Mouse (Mus musculus) stomach, embryonic 15.5 days (tissue): Measurements from ENCODE around the gene Fam69b. TPM values are rescaled to one million over a fixed set of nuclear protein-coding genes. Genes with fewer than 3 reads are reported as not detected.

Source experiments
- ATAC-seq: fragments of 200-750 bp; cut with Nextera tagmentation; 2 replicates; pipeline ENCODE4 v1.8.0; 2017; ENCODE audit warnings: low read depth, moderate number of reproducible peaks, moderate TSS enrichment; ENCODE audit not compliant: insufficient read depth, low FRiP score
- H3K27ac ChIP-seq: fragments of 300-500 bp; sonication (generic); 2 replicates; pipeline ENCODE4 v1.5.1; 2015; ENCODE audit warnings: mild to moderate bottlenecking, inconsistent platforms
- H3K27me3 ChIP-seq: fragments of 300-500 bp; sonication (generic); replicated peaks from 2 replicates; pipeline ENCODE4 v1.6.1; 2015; ENCODE audit warnings: inconsistent platforms
- H3K36me3 ChIP-seq: fragments of 300-500 bp; sonication (generic); 2 replicates; pipeline ENCODE4 v1.6.1; 2015; ENCODE audit warnings: inconsistent platforms
- H3K4me1 ChIP-seq: fragments of 300-500 bp; sonication (generic); 2 replicates; pipeline ENCODE4 v1.6.1; 2015; ENCODE audit warnings: inconsistent platforms
- H3K4me2 ChIP-seq: fragments of 300-500 bp; sonication (generic); 2 replicates; pipeline ENCODE4 v1.6.1; 2015; ENCODE audit warnings: mild to moderate bottlenecking, inconsistent platforms
- H3K4me3 ChIP-seq: fragments of 300-500 bp; sonication (generic); replicated peaks from 2 replicates; pipeline ENCODE4 v1.5.1; 2015; ENCODE audit warnings: inconsistent platforms
- H3K9ac ChIP-seq: fragments of 300-500 bp; sonication (generic); 2 replicates; pipeline ENCODE4 v1.6.1; 2015; ENCODE audit warnings: inconsistent platforms
- H3K9me3 ChIP-seq: fragments of 300-500 bp; sonication (generic); 2 replicates; pipeline ENCODE4 v1.6.1; 2016; ENCODE audit warnings: inconsistent platforms
- WGBS: fragments of 180-500 bp; shearing (Covaris S2); methylation state at CpG from one replicate; pipeline ENCODE4 v1.1.7; 2015; 5-methylcytosine and 5-hydroxymethylcytosine counted together
- polyA plus RNA-seq: library from polyadenylated mRNA; unstranded; fragments of >200 nt; fragmentation: Nextera tagmentation; extraction: Ambion mirVana; gene quantifications from 2 replicates; pipeline ENCODE4 v1.2.1, GENCODE M21; 2015

The Fam69b gene
- polyA plus RNA-seq, 1 experiment from 2014 or later, result 28.9 TPM

GRCm38 (mm10) chr2:26599965-26600364, 28.3 kb upstream of the Fam69b start:
- WGBS, result 84% methylated on average over 4 of the region's 4 CpGs
- no peak overlapping the region for H3K4me2 ChIP-seq
- H3K27me3 ChIP-seq, result no peaks in the 10 kb centered on the region
- ATAC-seq, result no peak
- H3K4me3 ChIP-seq, result no peak overlapping the region
- no peak overlapping the region for H3K27ac ChIP-seq
- H3K36me3 ChIP-seq, result peaks cover 6% of the 10 kb centered on the region
- H3K9me3 ChIP-seq, result no peaks in the 10 kb centered on the region
- H3K9ac ChIP-seq, result no peak overlapping the region
- H3K4me1 ChIP-seq, result peaks cover 27% of the 10 kb centered on the region

GRCm38 (mm10) chr2:26600664-26601063, 27.6 kb upstream of the Fam69b start:
- 80% methylated on average over 2 of the region's 2 CpGs for WGBS
- no peak for ATAC-seq
- no peak overlapping the region for H3K4me2 ChIP-seq
- no peak overlapping the region for H3K27ac ChIP-seq
- H3K36me3 ChIP-seq, result peaks cover 5% of the 10 kb centered on the region
- peaks cover 27% of the 10 kb centered on the region for H3K4me1 ChIP-seq
- H3K9me3 ChIP-seq, result no peaks in the 10 kb centered on the region
- no peak overlapping the region for H3K9ac ChIP-seq
- no peaks in the 10 kb centered on the region for H3K27me3 ChIP-seq
- H3K4me3 ChIP-seq, result no peak overlapping the region

GRCm38 (mm10) chr2:26601595-26601994, 26.7 kb upstream of the Fam69b start:
- no peak overlapping the region for H3K27ac ChIP-seq
- no peak overlapping the region for H3K4me2 ChIP-seq
- no peaks in the 10 kb centered on the region for H3K36me3 ChIP-seq
- no peaks in the 10 kb centered on the region for H3K9me3 ChIP-seq
- no peak for ATAC-seq
- 73% methylated on average over 1 of the region's 1 CpGs for WGBS
- peaks cover 33% of the 10 kb centered on the region for H3K4me1 ChIP-seq
- H3K27me3 ChIP-seq, result no peaks in the 10 kb centered on the region
- no peak overlapping the region for H3K4me3 ChIP-seq
- H3K9ac ChIP-seq, result no peak overlapping the region

DNA sequence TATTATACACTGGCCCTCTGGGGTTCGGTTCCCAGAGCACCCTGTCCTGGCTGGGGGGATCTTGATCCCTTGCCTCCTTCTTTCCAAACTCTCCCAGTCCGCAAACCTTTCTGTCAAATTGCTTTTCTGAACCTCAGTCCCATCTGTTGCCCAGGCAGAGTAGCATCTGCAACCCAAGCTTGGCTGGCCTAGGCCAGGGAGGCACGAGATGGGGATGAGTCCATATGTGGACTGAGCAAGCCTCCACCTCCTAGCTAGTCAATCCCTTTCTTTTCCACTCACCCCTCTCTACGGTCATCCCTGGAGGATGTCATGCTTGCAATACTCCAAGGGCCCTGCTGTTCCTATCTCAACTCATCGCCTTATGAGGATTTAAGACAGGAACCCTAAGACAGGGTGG, 25.6 kb upstream of the Fam69b start:
- no peaks in the 10 kb centered on the region for H3K36me3 ChIP-seq
- no peak overlapping the region for H3K27ac ChIP-seq
- no peak for ATAC-seq
- peak overlapping the region; percentile 70 for H3K4me3 ChIP-seq
- H3K9ac ChIP-seq, result no peak overlapping the region
- no peaks in the 10 kb centered on the region for H3K9me3 ChIP-seq
- H3K4me1 ChIP-seq, result peaks cover 43% of the 10 kb centered on the region
- peak overlapping the region; percentile 85 for H3K4me2 ChIP-seq
- no peaks in the 10 kb centered on the region for H3K27me3 ChIP-seq
- 80% methylated on average over 5 of the region's 5 CpGs for WGBS

DNA sequence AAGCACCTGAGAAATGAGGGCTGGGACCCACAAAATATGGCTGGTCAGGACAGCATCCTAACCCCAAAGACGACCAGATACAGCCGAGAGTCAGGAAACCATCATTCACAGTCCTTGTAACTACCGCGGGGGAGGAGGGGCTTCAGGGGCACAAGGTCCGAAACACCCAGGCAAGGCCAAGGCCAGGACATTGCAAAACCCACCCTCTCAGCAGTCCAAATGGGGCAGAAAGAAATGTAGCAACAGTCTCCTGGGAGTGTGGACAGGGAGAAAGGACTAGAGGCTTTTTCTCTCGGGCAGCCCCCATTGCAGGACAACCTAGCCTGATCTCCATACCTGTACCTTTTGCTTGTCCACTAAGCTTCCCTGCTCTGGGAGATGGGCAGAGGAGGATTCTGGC, 25.1 kb upstream of the Fam69b start:
- Histone ChIP-seq H3K27me3 (no peaks in the 10 kb centered on the region), H3K4me1 (peaks cover 43% of the 10 kb centered on the region), H3K36me3 (no peaks in the 10 kb centered on the region), H3K4me2 (peak overlapping the region; percentile 85), H3K9me3 (no peaks in the 10 kb centered on the region), H3K27ac (peak overlapping the region; percentile 92), H3K9ac (peak overlapping the region; percentile 62), H3K4me3 (peak overlapping the region; percentile 70)
- 5% methylated on average over 6 of the region's 6 CpGs for WGBS
- ATAC-seq, result no peak

DNA sequence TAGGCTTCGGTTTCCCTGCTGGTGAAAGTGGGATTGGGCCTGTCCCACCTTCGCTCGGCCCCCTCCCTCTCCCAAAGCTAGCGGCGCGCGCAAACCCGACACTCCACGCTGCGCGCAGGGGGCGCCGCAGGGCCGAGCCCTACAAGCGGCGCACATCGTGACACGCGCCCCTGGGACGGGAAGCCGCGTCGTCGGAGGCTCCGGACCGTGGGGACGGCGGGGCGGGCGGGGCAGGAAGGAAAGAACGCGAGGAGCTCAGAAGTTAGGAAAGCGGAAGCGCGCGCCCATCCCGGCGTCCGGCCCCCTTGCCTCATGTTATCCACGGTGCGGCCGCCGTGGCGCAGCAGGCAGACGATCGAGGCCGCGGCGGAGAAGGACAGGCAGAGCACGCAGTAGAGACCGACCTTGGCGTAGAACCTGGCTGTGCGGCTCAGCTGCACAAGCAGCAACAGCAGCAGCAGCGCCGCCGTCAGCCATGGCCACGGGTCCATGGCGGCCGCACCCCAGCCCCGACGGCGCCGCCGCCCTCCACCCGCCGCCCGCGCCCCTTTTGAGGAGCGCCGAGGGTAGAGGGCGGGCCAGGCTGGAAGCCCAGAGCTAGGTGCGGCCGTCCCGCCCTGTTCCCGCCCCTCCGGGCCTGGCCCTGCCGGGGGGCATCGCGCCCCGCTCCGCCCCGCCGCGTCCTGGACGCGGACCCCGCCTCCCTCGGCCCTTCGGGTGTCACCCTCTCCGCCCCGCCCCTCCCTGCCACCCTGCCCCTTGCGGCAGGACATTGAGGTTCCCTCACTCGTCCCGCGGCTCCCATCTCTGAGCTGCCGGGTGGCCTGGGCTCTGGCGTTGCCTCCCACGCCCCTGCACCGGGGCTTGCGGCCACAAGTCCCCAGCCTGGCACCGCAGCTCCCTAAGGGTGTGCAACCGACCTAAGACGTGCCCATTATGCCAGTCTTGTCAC, 24.3 kb upstream of the Fam69b start, which contains the start of gene Agpat2:
Gene Agpat2 (minus strand): TSS at position 698 of the 952 bp plus-strand sequence.
- peak; percentile 85 for ATAC-seq
- Histone ChIP-seq H3K4me3 (peak within 1 kb of the TSS; percentile 70), H3K9me3 (no peaks in the 10 kb centered on the region), H3K4me1 (peaks cover 43% of the 10 kb centered on the region), H3K9ac (peak within 1 kb of the TSS; percentile 62), H3K27me3 (no peaks in the 10 kb centered on the region), H3K36me3 (no peaks in the 10 kb centered on the region), H3K4me2 (peak within 1 kb of the TSS; percentile 85), H3K27ac (peak within 1 kb of the TSS; percentile 92)
- under 1% methylated on average over 94 of the region's 103 CpGs for WGBS

GRCm38 (mm10) chr2:26605331-26605730, 22.9 kb upstream of the Fam69b start:
- H3K4me3 ChIP-seq, result no peak overlapping the region
- H3K4me1 ChIP-seq, result peaks cover 39% of the 10 kb centered on the region
- H3K4me2 ChIP-seq, result no peak overlapping the region
- no peak overlapping the region for H3K9ac ChIP-seq
- no peaks in the 10 kb centered on the region for H3K27me3 ChIP-seq
- 85% methylated on average over 8 of the region's 8 CpGs for WGBS
- H3K36me3 ChIP-seq, result no peaks in the 10 kb centered on the region
- no peak overlapping the region for H3K27ac ChIP-seq
- ATAC-seq, result no peak
- no peaks in the 10 kb centered on the region for H3K9me3 ChIP-seq

GRCm38 (mm10) chr2:26606579-26606978, 21.7 kb upstream of the Fam69b start:
- Histone ChIP-seq H3K4me1 (peaks cover 33% of the 10 kb centered on the region), H3K9me3 (no peaks in the 10 kb centered on the region), H3K27ac (peak overlapping the region; percentile 77), H3K36me3 (no peaks in the 10 kb centered on the region), H3K27me3 (no peaks in the 10 kb centered on the region), H3K4me3 (no peak overlapping the region), H3K9ac (no peak overlapping the region; the same call in 1 of the 2 replicates), H3K4me2 (no peak overlapping the region)
- WGBS, result 71% methylated on average over 3 of the region's 3 CpGs
- no peak for ATAC-seq

GRCm38 (mm10) chr2:26607056-26607910, 21.0 kb upstream of the Fam69b start:
- H3K4me1 ChIP-seq, result peaks cover 33% of the 10 kb centered on the region
- 33% methylated on average over 6 of the region's 6 CpGs for WGBS
- peak overlapping the region; percentile 77 for H3K27ac ChIP-seq
- H3K4me2 ChIP-seq, result no peak overlapping the region
- H3K9ac ChIP-seq, result no peak overlapping the region; the same call in 1 of the 2 replicates
- ATAC-seq, result no peak
- H3K36me3 ChIP-seq, result no peaks in the 10 kb centered on the region
- no peaks in the 10 kb centered on the region for H3K27me3 ChIP-seq
- H3K9me3 ChIP-seq, result no peaks in the 10 kb centered on the region
- no peak overlapping the region for H3K4me3 ChIP-seq

- Histone ChIP-seq H3K27ac (no peak overlapping the region), H3K27me3 (no peaks in the 10 kb centered on the region), H3K9me3 (no peaks in the 10 kb centered on the region), H3K4me3 (no peak overlapping the region), H3K9ac (no peak overlapping the region), H3K4me2 (no peak overlapping the region), H3K4me1 (peaks cover 22% of the 10 kb centered on the region), H3K36me3 (no peaks in the 10 kb centered on the region)
- no peak for ATAC-seq
Observed at GRCm38 (mm10) chr2:26608781-26609180, 19.5 kb upstream of the Fam69b start.

- ATAC-seq, result no peak
- H3K9me3 ChIP-seq, result no peaks in the 10 kb centered on the region
- H3K9ac ChIP-seq, result no peak overlapping the region
- no peaks in the 10 kb centered on the region for H3K36me3 ChIP-seq
- peaks cover 22% of the 10 kb centered on the region for H3K4me1 ChIP-seq
- no peak overlapping the region for H3K4me3 ChIP-seq
- H3K4me2 ChIP-seq, result no peak overlapping the region
- H3K27ac ChIP-seq, result no peak overlapping the region
- H3K27me3 ChIP-seq, result no peaks in the 10 kb centered on the region
Observed at GRCm38 (mm10) chr2:26609261-26609661, 19.0 kb upstream of the Fam69b start.

- ATAC-seq, result no peak
- Histone ChIP-seq H3K9me3 (no peaks in the 10 kb centered on the region), H3K9ac (no peak overlapping the region), H3K36me3 (no peaks in the 10 kb centered on the region), H3K27ac (no peak overlapping the region), H3K4me3 (no peak overlapping the region), H3K4me2 (no peak overlapping the region), H3K27me3 (no peaks in the 10 kb centered on the region), H3K4me1 (peaks cover 17% of the 10 kb centered on the region)
- 75% methylated on average over 3 of the region's 3 CpGs for WGBS
Observed at GRCm38 (mm10) chr2:26610526-26610925, 17.7 kb upstream of the Fam69b start.
